Mouse (Mus musculus) lung, postnatal 4 days (tissue): Measurements from ENCODE around the gene Tmem38a.

ENCODE experiments used
- DNase-seq, 2 experiments: peaks; one replicate each; pipeline ENCODE4 v3.0.0; 2021

The Tmem38a gene

DNA sequence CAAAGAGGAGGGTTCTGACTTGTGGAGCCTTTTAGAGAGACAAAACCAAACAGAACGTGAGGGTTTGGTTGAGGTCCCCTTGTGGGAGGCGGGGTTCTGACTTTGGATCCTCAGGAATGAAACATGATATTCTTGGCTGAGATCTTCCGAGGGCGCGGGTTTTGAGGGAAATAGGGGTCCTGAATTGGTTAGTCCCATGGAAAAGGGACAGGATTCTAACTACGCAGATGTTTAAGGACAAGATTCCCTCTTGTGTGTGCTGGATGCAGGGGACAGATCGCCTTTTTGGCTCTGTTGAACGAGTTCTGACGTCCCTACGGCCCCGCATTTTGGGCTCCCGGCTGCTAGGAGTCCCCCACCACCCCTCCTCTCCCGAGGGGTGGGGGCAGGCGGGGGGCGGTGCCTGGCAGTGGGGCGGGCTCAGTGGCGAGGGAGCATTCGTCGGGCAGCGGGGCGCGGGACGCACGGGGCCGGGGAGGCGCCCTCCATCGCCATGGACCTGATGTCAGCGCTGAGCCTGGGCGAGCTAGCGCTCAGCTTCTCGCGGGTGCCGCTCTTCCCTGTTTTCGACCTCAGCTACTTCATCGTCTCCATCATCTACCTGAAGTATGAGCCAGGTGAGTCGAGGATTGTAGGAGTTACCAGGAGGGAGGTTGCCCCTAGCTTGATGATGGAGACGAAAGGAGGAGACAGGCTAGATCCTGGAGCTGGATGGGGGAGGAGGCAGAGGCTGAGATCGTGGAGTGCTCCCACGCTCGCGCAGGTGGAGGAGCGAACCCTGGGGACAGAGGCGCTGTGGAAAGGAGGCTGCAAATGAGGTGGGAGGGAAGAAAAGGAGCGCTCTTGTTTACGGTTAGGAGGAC is at the start of gene Tmem38a:
Gene Tmem38a (plus strand): TSS at position 445 of the 863 bp plus-strand sequence.
- peak; percentile 85 to 89 for DNase-seq

GRCm38 (mm10) chr8:72532103-72532502 is 39.8 kb upstream of the Tmem38a start:
- no peak for DNase-seq

DNA sequence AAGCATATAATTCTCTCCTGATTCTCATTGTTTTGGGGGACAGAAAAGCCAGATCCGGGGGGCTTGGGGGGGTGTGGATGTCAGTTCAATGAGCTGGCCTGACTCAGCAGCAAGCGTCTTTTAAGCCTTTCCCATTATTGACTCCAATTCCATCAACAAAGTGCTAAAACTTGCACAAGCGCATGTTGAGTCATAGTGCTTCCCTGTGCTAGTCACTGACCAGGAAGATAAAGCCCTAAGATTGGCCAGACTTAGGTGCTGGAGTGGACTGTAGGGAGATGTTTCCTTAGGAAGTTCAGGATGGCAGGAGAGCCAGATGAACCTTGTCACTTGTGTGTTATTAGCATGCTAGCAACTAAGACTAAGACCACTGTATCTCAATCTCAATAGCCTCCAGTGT is 37.0 kb upstream of the Tmem38a start:
- DNase-seq, result no peak

DNA sequence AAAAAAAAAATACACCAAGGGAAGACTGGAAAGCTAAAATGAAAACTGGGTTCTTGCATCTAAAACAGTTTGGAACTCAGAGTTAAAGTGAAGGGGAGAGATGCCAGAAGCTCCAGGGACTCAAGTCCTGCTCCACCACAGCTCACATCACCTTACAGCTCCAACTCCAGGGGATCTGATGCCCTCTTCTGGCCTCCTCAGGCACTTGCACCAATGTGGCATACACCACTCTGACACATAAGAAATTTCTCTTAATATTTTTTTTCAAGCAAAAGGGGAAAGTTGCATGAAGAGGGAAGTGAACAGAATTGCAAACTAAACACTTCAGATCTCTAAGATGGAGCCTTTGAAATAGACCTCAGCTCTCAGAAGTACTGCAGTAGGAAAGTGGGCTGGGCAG is 32.6 kb upstream of the Tmem38a start:
- no peak for DNase-seq

GRCm38 (mm10) chr8:72547122-72547801 is 24.6 kb upstream of the Tmem38a start:
- DNase-seq, result peak in 1 of 2 experiments; percentile 42

- DNase-seq, result peak; percentile 98 to 100
These were observed 23.8 kb upstream of the Tmem38a start, which contains the start of gene Med26 for GRCm38 (mm10) chr8:72547802-72548643. Gene Med26 (minus strand): TSS chr8:72548270.

DNA sequence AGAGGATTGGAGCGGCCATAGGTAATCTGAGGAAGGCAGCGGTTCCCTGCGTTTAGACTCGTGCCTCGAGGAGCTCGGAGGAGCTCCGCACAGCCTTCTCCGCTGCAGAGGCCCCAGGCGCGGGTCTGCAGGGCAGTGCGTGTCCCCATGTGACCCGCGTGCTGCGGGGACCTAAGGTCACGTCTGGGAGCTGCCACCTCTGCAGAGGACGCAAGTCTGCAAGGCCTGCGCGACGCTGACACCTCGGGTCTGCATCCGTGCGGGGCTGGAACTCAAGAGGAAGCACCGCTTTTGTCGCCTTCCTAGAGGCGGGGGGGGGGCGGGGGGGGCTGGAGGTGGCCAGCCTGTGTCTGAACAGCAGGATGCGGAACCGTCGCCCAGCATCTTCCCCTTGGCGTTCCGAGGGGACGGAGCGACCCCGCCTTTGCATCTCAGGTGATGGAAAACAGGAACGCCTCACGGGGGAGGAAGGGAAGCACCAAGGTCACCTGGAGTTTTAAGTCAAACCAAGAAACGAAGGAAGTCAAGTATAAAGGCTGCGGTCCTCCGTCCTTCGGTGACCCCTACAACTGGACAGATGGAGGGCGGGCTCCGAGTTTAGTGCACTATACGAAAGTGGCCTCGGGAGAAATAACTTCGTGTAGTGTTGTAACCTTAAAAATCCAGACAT is 23.1 kb upstream of the Tmem38a start:
- no peak for DNase-seq

- DNase-seq, result peak in 1 of 2 experiments; percentile 48
These were observed 22.5 kb upstream of the Tmem38a start for GRCm38 (mm10) chr8:72549314-72549892.

- DNase-seq, result no peak
These were observed 16.1 kb upstream of the Tmem38a start for GRCm38 (mm10) chr8:72555770-72556169.

DNA sequence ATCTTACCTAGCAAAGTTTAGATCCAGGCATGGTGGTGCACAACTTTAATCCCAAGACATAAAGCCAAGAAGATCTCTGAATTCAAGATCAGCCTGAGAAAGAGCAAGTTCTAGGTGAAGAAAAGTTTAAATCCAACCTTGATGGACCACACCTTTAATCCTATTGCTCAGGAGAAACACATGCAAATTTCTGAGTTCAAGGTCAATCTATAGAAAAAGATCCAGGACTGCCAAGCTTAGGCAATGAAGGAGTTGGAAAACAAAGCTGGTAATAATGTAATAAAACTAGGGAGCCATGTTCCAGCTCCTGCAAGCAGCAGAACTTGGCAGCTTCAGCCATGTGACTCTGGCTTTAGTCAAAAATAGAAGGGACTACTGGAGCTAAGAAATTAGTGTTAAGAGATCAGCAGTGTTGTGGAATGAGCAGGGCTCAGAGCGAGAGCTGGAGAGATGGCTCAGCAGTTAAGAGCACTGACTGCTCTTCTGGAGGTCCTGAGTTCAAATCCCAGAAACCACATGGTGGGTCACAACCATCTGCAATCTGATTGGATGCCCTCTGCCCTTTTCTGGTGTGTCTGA is 10.7 kb upstream of the Tmem38a start:
- DNase-seq, result no peak

DNA sequence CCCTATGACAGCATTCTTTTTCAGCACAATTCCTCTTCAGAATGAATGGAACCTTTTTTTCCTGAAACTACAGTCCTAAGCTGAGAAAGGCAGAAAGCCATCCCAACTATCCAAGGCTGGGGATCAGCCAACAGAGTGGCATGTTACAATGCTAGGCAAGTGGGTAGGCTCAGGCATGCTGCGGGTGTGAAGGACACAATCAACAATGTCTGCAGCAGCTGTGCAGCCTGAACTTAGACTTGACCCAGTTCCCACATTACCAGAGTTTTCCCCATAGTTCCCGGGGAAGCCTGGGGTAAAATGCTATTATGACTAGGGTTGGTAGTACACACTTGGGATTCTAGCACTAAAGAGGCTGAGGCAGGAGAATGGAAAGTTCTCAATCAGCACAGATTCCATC is 5.9 kb upstream of the Tmem38a start:
- DNase-seq, result no peak

DNA sequence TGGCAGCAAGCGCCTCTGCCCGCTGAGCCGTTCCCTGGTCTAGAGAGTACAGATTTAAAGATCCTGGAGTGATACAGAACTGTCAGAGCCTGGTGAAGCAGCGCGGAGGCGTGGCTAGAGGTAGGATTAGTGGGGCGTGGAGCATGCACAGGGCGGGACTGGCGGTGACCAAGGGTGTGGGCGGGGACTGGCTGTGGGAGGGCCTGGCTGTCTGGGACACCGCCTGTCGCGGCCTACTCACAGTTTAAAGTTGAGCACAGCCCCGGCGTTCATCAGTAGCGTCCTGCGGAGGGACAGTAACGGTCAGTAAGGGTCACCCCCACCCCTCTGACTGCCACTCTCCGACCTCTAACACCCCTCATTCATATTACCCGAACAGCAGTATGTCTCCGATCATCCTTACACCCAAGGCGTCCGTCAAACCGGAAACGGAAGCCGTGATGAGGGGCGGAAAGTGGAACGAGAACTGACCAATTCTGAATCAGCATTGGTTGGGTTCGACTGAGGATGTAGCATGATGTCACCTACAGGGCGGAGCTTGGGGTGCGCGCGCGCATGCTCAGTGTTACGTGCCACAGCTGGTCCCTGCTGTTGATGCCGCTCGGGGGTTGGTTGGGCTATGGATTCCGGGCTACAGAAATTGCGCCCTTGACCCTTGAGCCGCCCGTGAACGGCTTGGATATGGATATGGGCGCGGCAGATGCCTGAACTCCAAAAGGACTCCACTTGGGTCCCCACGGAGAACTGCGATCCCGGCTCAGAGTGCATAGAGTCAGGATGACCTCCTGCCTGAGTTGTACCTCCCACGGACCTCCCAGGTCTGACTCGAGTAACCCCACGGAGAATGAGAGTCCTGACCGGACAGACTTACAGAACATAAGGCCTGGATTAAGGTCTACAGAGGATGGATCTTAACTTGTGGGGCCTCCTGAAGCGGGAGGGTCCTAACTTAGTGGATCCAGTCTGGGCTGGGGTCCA is 933 bp upstream of the Tmem38a start, which contains the start of gene Smim7:
Gene Smim7 (minus strand): TSS at position 456 of the 978 bp plus-strand sequence.
- peak; percentile 98 for DNase-seq

DNA sequence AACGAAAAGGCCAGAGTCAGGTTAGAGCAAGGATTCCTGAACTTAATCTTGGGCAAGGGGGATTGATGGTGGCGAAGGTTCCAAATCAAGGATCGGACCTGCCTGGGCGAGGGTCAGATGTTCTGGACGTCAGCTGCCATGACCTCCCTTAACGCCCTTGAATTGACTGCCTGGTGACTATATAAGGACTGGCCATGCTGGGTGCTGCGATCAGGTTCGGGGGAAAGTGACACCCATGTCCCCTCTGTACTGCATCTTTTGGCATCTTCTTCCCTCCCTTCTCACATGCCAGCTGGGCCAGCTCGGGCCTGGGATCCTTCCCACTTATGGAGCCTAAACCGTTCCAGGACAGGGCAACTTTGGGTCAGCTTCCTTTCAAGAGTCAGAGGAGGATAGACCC is 652 bp downstream of the Tmem38a start:
- no peak for DNase-seq

DNA sequence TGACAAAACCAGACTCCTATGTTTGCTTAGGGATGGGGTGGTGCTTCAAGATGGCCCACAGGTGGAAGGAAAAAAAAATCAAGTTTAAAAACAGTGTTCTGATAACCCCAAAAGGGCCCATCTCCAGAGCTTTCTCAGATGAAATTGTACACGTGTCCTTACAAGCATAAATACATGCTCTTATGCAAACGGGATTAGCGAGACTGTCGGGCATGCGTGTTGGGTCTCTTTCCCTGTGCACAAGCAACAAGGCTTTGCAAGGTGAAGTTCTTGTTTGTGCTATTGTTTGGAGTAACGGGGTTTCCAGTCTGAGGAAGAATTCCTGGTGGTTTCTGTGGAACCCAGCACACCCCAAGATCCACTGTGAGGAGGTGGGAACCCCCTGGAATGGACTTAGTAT is 1.6 kb downstream of the Tmem38a start:
- no peak for DNase-seq

DNA sequence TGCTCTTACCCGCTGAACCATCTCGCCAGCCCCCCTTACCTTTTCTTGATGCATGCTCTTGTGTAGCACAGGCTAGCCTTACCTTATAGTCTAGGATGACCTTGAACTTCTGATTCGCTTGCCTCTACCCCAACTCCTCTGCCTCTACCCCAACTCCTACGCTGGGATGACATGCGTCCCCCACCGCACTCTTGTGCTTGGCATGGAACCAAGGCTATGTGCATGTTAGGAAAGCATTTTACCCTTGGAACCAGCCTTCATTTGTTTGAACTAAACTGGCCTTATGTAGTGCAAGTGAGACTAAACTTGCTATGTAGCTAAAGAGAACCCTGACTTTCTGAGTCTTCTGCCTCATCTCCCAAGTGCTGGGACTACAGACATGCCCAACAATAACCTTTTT is 4.1 kb downstream of the Tmem38a start:
- DNase-seq, result no peak

DNA sequence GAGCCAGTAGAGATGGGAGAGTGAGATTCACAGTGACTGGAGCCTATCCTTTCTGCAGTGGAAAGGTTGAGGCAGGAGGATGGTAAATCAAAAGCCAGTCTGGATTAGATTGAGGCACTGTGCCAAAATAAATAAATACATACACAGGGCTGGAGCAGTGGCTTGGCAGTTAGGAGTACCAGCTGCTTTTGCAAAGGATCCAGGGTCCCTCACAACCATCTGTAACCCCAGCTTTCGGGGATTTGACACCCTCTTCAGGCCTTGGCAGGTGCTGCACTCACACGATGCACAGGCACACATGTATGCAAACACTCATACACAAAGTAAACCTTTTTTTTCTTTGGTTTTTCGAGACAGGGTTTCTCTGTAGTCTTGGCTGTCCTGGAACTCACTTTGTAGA is 5.4 kb downstream of the Tmem38a start:
- no peak for DNase-seq

DNA sequence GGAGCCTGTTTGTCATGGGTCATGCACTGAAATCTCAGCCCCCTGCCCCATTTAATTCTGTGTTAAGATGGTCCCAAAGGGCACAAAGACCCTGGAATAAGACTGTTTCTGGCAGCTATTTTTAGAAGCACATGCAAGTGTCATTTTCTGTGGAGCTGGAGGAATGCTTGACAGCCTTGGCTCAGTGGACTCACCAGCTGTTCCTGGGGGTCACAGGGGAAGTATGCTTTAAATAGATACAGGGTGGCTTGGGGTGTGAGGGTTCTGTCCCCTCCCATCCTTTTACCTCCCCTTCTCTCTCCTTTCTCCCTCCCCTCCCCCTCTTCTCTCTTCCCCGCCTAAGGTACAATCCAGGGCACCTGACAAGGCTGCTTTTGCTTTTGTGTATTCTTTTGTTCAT is 6.1 kb downstream of the Tmem38a start:
- peak; percentile 15 to 61 for DNase-seq

DNA sequence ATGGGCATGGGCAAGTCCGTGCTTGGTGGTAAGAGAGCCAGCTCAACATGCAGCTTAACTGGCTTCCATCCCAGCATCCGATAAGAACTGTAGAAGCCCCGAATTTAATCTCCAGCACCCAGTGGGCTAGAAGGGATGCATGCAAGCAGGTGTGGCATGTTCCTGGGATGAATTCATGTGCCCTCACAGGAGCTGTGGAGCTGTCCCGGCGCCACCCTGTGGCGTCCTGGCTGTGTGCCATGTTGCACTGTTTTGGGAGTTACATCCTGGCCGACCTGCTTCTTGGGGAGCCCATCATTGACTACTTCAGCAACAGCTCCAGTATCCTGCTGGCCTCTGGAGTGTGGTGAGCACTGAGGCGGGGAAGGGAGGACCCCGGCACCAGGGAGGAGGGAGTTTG is 7.5 kb downstream of the Tmem38a start:
- no peak for DNase-seq

GRCm38 (mm10) chr8:72583056-72583771 is 11.4 kb downstream of the Tmem38a start:
- peak; percentile 68 to 70 for DNase-seq

DNA sequence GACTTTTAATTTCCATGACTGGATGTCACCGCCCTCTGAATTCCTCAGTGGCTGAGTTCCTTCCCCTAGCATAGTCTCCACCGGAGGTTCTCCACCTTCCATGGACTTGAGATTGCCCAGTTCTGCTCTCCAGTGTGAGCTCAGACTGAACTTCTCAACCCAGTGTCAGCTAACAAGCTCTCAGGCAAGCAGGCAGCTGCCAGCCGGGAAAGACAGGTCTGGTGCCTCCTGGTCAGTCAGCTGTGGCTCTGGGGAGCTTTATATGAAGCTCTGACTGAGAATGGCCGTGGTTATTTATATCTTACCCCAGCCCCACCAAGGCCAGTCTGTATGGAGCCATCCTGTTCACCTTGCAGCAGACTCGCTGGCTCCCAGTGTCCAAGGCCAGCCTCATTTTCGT is 12.5 kb downstream of the Tmem38a start:
- no peak for DNase-seq
